Mouse (Mus musculus) adrenal gland, postnatal 0 days (tissue): Measurements from ENCODE around the gene Dupd1. TPM values are rescaled to one million over a fixed set of nuclear protein-coding genes. Genes with fewer than 3 reads are reported as not detected.

Source experiments
- polyA plus RNA-seq: library from polyadenylated mRNA; unstranded; fragments of >200 nt; fragmentation: Nextera tagmentation; extraction: Ambion mirVana; gene quantifications from 2 replicates; pipeline ENCODE4 v1.2.1, GENCODE M21; 2015

Dupd1 gene
- polyA plus RNA-seq = 0.30 and 0.50 TPM in 2 replicates

GRCm38 (mm10) chr14:21714486-21714885 lies at the start of gene Dupd1:
Dupd1 (minus strand) TSS chr14:21714576.

GRCm38 (mm10) chr14:21750881-21751542 lies 36.6 kb upstream of the Dupd1 start, which contains the start of gene Dusp13:
Dusp13 (minus strand) TSS chr14:21751181.

GRCm38 (mm10) chr14:21750008-21750880 lies 35.9 kb upstream of the Dupd1 start, which contains the start of gene Samd8:
Samd8 (plus strand) TSS chr14:21750531.

Other genes starting within 250 kb of the Dupd1 start
- gene Kat6b, start 233.1 kb downstream of the Dupd1 start, polyA plus RNA-seq = 5.2 and 9.2 TPM in 2 replicates
- gene Samd8, start 36.0 kb upstream of the Dupd1 start, polyA plus RNA-seq = 7.6 and 12.3 TPM in 2 replicates
- gene Dusp13, start 36.6 kb upstream of the Dupd1 start, polyA plus RNA-seq = 0.28 and 0.36 TPM in 2 replicates
- gene Vdac2, start 110.7 kb upstream of the Dupd1 start, polyA plus RNA-seq = 164 and 233 TPM in 2 replicates
- 34.4 and 63.1 TPM in 2 replicates for gene Comtd1, start 134.4 kb upstream of the Dupd1 start, polyA plus RNA-seq